Mouse (Mus musculus): ENCODE data around the gene Sh3kbp1.

- TF ChIP-seq CTCF (IDR thresholded peaks at IDR 0.05; ENCODE audit: borderline replicate concordance, insufficient read depth, low read length) (no peak), POLR2A (IDR thresholded peaks at IDR 0.05; ENCODE audit: low read depth, low read length) (no peak)
Observed at GRCm38 (mm10) chrX:159829192-159829852, 202.2 kb downstream of the Sh3kbp1 start.

All from embryonic fibroblast, embryonic 13.5 days (primary cell).